Mouse (Mus musculus): ENCODE data around the gene Trappc3. TPM values are rescaled to one million over a fixed set of nuclear protein-coding genes. Genes with fewer than 3 reads are reported as not detected.

Gene Trappc3
- polyA plus RNA-seq, 1 experiment from 2014 or later, result 86.8 TPM

DNA sequence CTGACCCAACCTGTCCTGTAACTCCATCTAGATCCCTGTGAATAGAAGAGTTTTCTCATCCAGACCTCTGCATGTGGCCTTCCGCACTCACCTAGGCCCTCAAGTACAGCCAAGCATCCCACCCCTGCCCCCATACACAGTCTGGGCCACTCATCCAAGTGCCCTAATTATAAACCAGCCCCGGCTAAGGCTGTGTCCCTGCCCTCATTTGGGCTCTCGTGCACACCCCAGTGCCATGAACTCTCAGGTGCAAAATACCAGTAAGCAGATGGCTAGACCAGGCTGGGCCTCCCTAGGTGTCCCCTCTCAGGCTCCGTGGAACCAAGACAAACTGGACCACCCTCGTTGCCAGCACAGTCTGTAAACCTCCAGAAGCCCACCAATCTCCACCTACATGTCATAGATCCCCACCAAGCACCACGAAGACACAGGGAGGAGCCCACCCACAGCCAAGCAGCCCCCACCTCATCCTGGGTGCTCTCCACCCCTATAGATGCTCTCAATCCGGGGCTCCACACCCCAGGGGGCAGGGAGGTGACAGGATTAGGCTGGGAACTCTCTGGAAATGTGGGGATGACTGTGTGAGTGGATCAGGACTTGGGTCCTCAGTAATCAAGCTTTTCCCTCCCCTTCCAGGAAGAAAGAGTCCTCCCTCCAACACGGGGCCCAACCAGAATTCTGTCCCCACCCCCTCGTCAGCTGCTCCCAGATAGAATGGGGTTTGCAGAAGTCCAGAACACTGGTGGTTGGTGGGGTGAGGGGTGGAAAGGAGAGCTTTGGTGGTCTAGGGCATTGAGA is 7.6 kb upstream of the Trappc3 start:
- H3K4me1 ChIP-seq, result peaks cover 88% of the 10 kb centered on the region
- 24% methylated on average over 9 of the region's 9 CpGs for WGBS

DNA sequence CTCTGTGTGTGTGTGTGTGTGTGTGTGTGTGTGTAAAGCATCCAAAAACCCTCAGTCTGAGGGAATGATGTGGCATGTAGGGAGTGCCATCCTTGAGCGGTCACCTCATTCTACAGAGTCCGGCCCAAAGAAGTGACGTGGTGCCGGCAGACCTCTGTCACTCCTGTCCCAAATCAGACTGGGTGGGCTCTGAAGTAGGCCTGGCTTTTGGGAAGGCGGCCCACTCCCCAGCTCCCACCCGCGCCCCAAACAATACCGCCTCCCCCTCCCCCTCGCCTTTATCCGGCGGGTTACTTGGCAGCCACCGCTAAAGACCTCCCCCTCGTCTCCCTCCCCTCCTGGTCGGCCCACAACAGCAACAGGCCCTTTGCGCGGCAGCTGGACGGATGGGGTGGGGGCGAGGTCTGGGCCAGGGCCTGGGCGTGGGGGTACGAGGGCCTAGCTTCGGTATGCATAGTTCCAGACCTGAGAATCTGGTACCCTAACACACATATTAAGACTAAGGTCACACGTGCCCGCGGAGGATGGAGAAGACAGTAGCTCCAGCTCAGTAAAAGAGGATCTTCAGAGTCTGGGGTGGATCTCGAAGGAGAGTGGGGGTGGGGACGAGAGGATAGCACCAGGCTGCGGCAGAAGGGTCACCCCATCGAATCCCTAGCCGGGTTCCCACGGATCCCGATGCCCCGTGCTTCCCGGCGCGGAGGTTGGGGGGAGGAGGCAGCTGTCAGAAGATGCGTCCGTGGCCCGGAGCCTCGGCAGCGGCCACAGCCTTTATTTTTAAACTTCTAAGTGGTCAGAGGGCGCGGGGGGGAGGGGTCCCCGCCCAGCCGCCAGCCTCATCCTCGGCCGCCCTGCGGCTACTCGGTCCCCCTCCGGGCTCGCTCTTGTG is 6.8 kb upstream of the Trappc3 start:
- Histone ChIP-seq H3K27ac (peak overlapping the region; percentile 100), H3K27me3 (ENCODE audit: poor library complexity, severe bottlenecking) (peaks cover 5% of the 10 kb centered on the region; the same call in 1 of the 2 replicates), H3K4me3 (peak overlapping the region; percentile 78), H3K9me3 (no peaks in the 10 kb centered on the region), H3K4me1 (peaks cover 90% of the 10 kb centered on the region), H3K36me3 (replicated peaks) (peaks cover 30% of the 10 kb centered on the region)
- peak; percentile 68 for DNase-seq (ENCODE audit: extremely low spot score, low spot score)
- WGBS, result under 1% methylated on average over 50 of the region's 50 CpGs

More for the DNA sequence above, 7.6 kb upstream of the Trappc3 start:
- Histone ChIP-seq H3K9me3 (no peaks in the 10 kb centered on the region), H3K27me3 (ENCODE audit: poor library complexity, severe bottlenecking) (peaks cover 5% of the 10 kb centered on the region; the same call in 1 of the 2 replicates), H3K36me3 (replicated peaks) (peaks cover 34% of the 10 kb centered on the region), H3K4me3 (peak overlapping the region; percentile 78), H3K27ac (peak overlapping the region; percentile 100)
- no peak for DNase-seq (ENCODE audit: extremely low spot score, low spot score)

DNA sequence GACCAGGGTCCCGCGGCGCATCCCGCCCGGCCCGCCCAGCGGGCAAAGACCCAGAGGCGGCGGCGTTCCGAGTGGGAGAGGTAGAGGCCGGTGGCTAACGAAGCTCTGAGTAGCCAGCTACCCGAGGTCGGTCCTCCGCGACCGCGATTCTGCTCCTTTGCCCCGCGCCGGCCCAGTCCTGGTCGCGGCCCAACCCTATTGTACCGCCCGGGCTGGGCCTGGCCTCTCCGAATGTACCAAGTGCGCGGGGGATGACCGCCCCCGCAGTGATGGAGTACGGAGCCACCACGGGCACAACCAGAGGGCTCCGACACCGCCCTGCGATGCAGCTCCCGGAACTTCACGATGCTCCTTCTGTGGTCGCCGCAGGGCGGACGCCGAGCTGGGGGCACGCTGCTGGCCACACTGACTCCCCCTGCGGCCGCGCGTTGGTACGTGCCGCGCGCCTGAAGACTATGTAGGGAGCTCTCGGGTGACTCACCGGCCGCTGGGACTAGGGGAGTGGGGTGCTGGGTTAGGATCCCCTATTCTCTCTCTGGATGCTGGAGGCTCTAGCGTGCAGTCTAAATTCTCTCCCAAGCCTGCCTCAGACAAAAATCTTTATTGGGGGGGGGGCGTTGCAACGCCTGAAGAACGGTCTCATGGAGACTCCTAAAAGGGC is 5.9 kb upstream of the Trappc3 start, which contains the start of gene Map7d1:
TSS of gene Map7d1 (minus strand) at position 213 of the 661 bp plus-strand sequence.
- no peaks in the 10 kb centered on the region for H3K9me3 ChIP-seq
- H3K36me3 ChIP-seq (replicated peaks), result peaks cover 21% of the 10 kb centered on the region
- H3K27ac ChIP-seq, result peak within 1 kb of the TSS; percentile 100
- peak; percentile 88 for DNase-seq (ENCODE audit: extremely low spot score, low spot score)
- peaks cover 5% of the 10 kb centered on the region; the same call in 1 of the 2 replicates for H3K27me3 ChIP-seq (ENCODE audit: poor library complexity, severe bottlenecking)
- under 1% methylated on average over 59 of the region's 59 CpGs for WGBS
- peaks cover 90% of the 10 kb centered on the region for H3K4me1 ChIP-seq
- peak within 1 kb of the TSS; percentile 78 for H3K4me3 ChIP-seq

DNA sequence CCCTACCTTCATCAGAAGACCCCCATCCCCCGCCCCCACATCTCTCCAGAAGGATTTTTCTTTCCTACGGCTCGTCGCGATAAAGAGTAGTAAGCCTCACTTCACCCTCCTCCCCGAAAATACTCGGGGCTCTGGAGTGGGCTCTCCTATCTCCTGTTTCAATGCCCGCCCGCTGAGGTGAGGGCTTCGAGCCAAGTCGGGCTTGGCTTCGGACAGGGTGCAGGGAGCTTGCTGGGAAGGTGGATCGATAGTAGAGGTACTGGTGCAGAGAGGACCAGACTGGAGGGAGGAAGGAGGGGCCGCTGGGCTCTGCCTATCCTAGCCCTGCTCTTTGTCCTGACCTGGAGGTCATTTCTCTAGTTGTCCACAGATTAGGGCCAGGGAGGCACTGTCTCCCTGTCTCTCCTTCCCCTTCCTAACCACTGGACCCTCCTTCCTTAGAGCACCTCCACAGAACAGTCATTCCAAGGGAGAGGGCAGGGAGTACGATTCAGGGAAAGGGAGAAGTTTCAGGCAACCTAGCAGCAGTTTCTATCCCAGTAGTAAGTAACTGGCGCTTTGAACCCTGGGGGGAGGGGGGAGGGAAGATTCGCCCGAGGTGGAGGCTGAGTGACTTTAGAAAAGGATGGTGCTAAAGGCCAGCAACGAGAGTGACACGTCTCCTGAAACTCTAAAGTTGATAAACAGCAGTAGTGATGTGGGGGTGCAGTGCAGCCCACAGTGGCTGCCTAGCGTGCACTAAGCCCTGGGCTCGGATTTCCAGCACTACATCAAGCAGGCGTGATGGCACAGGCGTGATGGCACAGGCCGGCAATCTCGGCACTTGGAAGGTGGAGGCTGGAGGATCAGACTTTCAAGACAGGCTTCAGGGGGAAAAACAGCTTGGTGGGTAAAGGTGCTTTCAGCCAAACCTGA is 4.9 kb upstream of the Trappc3 start:
- 1% methylated on average over 26 of the region's 26 CpGs for WGBS
- H3K4me3 ChIP-seq, result peak overlapping the region; percentile 78
- peak overlapping the region; percentile 100 for H3K27ac ChIP-seq
- H3K9me3 ChIP-seq, result no peaks in the 10 kb centered on the region
- peaks cover 87% of the 10 kb centered on the region for H3K4me1 ChIP-seq
- peaks cover 11% of the 10 kb centered on the region for H3K36me3 ChIP-seq (replicated peaks)
- DNase-seq (ENCODE audit: extremely low spot score, low spot score), result peak; percentile 54
- H3K27me3 ChIP-seq (ENCODE audit: poor library complexity, severe bottlenecking), result peaks cover 5% of the 10 kb centered on the region; the same call in 1 of the 2 replicates

DNA sequence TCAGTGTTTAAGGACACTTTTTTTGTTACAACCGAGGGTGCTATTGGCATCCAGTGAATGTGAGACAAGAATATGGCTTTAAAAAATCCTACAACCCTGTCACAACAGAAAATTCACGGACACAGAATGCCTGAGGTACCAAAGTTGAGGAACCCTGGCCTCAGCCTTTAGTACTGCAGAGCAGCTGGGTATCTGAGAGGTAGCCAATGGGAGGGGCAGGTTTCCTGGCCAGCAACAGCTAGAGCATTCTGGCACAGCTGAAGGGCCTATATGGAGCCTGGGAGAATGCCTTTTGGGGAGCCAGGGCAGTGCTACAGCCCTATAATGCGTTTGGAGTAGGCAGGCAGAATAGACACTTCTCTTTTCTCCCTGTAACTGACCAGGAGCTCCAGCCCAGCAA is 3.1 kb upstream of the Trappc3 start:
- DNase-seq (ENCODE audit: extremely low spot score, low spot score), result no peak
- peaks cover 5% of the 10 kb centered on the region; the same call in 1 of the 2 replicates for H3K27me3 ChIP-seq (ENCODE audit: poor library complexity, severe bottlenecking)
- 0 out of 2 replicates have a peak, but pooled peaks cover 3% of the 10 kb centered on the region for H3K36me3 ChIP-seq (replicated peaks)
- 0 out of 2 replicates have a peak overlapping the region, but pooled peaks have one; percentile 43 for H3K4me3 ChIP-seq
- H3K27ac ChIP-seq, result peak overlapping the region; percentile 85
- 24% methylated on average over 3 of the region's 3 CpGs for WGBS
- no peaks in the 10 kb centered on the region for H3K9me3 ChIP-seq
- H3K4me1 ChIP-seq, result peaks cover 78% of the 10 kb centered on the region

DNA sequence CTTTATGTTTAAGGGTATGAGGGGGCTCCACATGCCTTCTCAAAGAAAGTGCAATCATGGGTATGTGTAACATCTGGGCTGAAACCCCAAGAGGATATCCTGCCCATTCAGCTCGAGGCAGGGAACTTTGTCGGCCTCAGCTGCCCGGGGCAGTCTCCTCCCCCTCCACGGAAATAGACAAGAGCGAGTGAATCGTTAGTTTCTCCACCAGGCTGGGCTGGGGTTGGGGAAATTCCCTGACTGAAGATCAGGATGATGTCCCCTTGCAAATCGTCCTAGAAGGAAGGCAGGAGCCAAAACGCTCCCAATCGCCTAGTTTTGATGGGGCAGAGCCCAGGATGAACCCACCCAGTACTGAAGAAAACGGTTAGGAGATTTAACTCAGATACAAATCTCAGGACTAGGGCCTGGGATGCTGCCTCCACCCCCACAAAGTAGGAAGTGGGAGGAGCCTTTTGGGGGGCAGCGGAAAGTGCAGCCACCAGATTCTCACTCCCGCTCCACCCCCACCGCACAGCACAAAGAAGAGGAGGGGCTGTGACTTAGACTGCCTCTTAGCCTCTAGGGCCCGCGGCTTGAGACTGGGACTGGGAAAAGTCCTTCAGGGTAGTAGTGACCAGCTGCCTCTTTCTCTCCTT is 2.5 kb upstream of the Trappc3 start:
- H3K27ac ChIP-seq, result peak overlapping the region; percentile 85
- DNase-seq (ENCODE audit: extremely low spot score, low spot score), result peak; percentile 77
- no peaks in the 10 kb centered on the region for H3K9me3 ChIP-seq
- H3K27me3 ChIP-seq (ENCODE audit: poor library complexity, severe bottlenecking), result peaks cover 5% of the 10 kb centered on the region; the same call in 1 of the 2 replicates
- H3K4me3 ChIP-seq, result peak overlapping the region; percentile 43
- WGBS, result under 1% methylated on average over 15 of the region's 15 CpGs
- 0 out of 2 replicates have a peak, but pooled peaks cover 2% of the 10 kb centered on the region for H3K36me3 ChIP-seq (replicated peaks)
- peaks cover 73% of the 10 kb centered on the region for H3K4me1 ChIP-seq

DNA sequence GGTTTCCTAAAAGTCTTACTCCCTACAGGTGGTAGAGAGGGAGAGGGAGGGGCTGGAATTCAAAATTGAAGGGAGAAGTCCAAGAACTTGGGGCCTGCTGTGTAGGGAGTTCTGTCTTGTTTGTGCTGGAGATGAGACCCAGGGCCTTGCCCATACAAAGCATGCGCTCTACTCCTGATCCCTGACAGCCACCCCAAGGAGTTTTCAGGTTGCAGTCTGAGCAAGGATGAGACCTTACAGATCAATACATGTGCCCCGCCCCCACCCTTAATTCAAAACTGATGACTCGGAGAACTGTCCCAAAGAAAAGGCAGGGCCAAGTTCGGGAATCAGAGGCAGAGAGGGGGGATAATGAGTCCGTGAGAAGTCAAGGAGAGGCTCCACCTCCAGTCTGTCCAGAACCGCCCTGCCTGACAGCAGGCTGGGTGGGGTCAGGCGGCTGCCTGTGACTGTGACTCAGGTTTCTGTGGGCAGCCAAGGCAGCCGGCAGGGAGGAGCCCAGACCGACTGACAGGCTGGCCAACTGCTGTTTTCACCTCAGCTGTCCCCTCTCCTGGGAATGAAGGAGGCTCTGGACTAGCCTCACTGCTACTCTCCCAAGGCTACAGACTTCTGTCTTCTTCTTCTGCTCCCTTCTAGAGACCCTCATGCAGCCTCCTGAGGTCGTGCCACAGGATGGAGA is 1.5 kb upstream of the Trappc3 start:
- Histone ChIP-seq H3K27me3 (ENCODE audit: poor library complexity, severe bottlenecking) (peaks cover 5% of the 10 kb centered on the region; the same call in 1 of the 2 replicates), H3K9me3 (no peaks in the 10 kb centered on the region), H3K36me3 (replicated peaks) (no peaks in the 10 kb centered on the region), H3K4me1 (peaks cover 66% of the 10 kb centered on the region), H3K4me3 (peak overlapping the region; percentile 43), H3K27ac (peak overlapping the region; percentile 85)
- peak; percentile 59 for DNase-seq (ENCODE audit: extremely low spot score, low spot score)
- WGBS, result 4% methylated on average over 10 of the region's 10 CpGs

DNA sequence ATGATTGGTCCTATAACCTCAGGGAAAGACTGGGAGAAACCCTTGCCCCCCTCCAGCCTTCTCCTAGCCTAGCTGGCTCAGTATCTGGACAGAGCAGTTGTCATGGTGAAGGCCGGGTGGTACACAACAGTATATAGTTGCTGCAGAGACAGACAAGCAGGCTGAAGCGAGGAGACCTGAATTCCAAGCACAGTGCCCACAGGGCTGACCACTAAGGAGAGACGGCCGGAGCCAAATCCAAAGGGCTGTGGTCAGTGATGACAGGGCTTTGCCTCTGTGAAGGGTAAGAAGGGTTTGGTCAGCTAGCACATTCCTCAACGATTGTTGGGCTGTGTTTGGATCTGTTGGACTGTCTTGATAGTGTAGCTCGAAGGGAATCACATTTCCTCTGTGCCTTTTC is 859 bp upstream of the Trappc3 start:
- Histone ChIP-seq H3K27ac (peak overlapping the region; percentile 85), H3K4me1 (peaks cover 64% of the 10 kb centered on the region), H3K9me3 (no peaks in the 10 kb centered on the region), H3K36me3 (replicated peaks) (no peaks in the 10 kb centered on the region), H3K27me3 (ENCODE audit: poor library complexity, severe bottlenecking) (peaks cover 5% of the 10 kb centered on the region; the same call in 1 of the 2 replicates), H3K4me3 (peak overlapping the region; percentile 43; the same call in 1 of the 2 replicates)
- WGBS, result 74% methylated on average over 6 of the region's 6 CpGs
- no peak for DNase-seq (ENCODE audit: extremely low spot score, low spot score)

DNA sequence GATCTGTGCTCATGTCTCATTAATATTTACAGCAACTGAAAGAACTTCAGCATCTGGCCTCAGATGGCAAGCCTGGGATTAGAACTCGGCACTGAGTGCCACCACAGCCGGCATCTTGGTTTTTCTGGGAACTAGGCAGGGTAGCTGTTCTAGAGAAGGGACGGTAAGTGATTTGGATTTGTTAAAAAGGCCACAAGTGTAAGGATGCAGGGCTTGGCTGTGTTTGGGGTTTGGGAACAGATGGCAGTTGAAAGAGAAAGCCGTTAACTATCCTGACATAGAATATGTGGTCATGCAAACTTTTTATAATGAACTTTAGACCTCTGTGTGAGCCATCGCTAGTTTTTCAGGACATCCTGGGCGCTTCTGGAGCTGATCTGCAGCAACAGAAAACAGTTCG is 450 bp upstream of the Trappc3 start:
- Histone ChIP-seq H3K4me1 (peaks cover 60% of the 10 kb centered on the region), H3K4me3 (peak overlapping the region; percentile 72), H3K27ac (peak overlapping the region; percentile 88), H3K36me3 (replicated peaks) (no peaks in the 10 kb centered on the region), H3K9me3 (no peaks in the 10 kb centered on the region), H3K27me3 (ENCODE audit: poor library complexity, severe bottlenecking) (peaks cover 5% of the 10 kb centered on the region; the same call in 1 of the 2 replicates)
- DNase-seq (ENCODE audit: extremely low spot score, low spot score), result no peak
- 53% methylated on average over 7 of the region's 7 CpGs for WGBS

DNA sequence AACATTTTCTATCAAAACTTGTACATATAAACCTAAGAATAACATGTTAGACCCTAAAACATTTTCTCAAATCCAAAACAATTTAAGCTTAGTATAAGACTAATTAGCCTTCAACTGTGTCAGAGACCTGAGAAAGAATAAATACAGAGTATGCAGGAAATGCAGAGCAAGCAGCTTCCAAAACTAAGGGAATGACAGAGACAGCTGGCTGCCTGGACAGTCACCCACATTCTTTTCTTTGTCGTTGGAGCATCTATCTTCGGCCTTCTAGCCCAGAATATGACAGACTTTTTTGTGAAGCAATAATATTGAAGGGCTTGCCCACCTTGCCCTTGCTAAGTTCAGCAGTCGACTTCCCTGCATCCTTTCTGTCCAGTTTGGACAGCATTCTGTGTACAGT is 7.2 kb downstream of the Trappc3 start:
- Histone ChIP-seq H3K36me3 (replicated peaks) (peaks cover 24% of the 10 kb centered on the region), H3K9me3 (no peaks in the 10 kb centered on the region), H3K4me1 (no peaks in the 10 kb centered on the region), H3K4me3 (no peak overlapping the region), H3K27me3 (ENCODE audit: poor library complexity, severe bottlenecking) (no peaks in the 10 kb centered on the region), H3K27ac (no peak overlapping the region)
- no peak for DNase-seq (ENCODE audit: extremely low spot score, low spot score)
- 84% methylated on average over 3 of the region's 3 CpGs for WGBS
